Mouse (Mus musculus): Measurements from ENCODE around the gene Tas1r3. TPM values are rescaled to one million over a fixed set of nuclear protein-coding genes. Genes with fewer than 3 reads are reported as not detected.

Gene Tas1r3
- total and polyA plus RNA-seq, 2 experiments = 0.35 to 0.37 TPM

- peak; percentile 27 for DNase-seq (ENCODE audit: extremely low read depth, low read depth, low spot score)
- Histone ChIP-seq H3K4me1 (ENCODE audit: control insufficient read depth, insufficient read depth, low read length) (no peaks in the 10 kb centered on the region), H3K4me3 (ENCODE audit: insufficient read depth, low read depth, low read length) (no peak overlapping the region), H3K27me3 (ENCODE audit: control insufficient read depth, insufficient read depth, low read length) (no peaks in the 10 kb centered on the region), H3K9ac (ENCODE audit: low read depth, low read length) (no peak overlapping the region), H3K79me2 (ENCODE audit: control insufficient read depth, insufficient read depth, low read length) (no peaks in the 10 kb centered on the region), H3K36me3 (ENCODE audit: control insufficient read depth, insufficient read depth, low read length) (no peaks in the 10 kb centered on the region), H3K27ac (replicated peaks; ENCODE audit: insufficient read depth, low read depth, low read length) (no peak overlapping the region)
- 95% methylated on average over 13 of the region's 13 CpGs for WGBS
- TF ChIP-seq CTCF (IDR thresholded peaks at IDR 0.05; ENCODE audit: low read depth, low read length) (peak; percentile 48), POLR2A (IDR thresholded peaks at IDR 0.05; ENCODE audit: extremely low read depth, insufficient read depth, low read length) (no peak)
These were observed 41.3 kb upstream of the Tas1r3 start for GRCm38 (mm10) chr4:155904318-155905102.

DNA sequence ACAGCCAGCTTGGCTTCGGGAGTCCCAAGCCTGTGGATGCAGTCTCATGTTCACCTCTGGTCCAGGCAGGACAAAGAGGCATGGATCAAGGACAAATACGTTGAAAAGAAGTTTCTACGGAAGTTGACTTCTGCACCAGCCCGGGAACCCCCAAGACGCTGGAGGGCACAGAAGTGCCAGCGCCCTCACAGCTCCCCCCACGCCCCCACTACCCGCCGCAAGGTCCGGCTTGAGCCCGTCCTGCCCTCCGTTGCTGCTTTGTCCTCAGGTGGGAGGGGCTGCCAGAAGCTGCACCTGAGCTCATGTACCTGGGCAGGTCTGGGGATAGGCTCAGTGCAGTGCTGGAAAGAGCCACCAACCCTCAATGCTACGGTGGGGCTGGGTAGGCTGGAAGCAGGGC is 40.1 kb upstream of the Tas1r3 start:
- Histone ChIP-seq H3K27ac (replicated peaks; ENCODE audit: insufficient read depth, low read depth, low read length) (no peak overlapping the region), H3K36me3 (ENCODE audit: control insufficient read depth, insufficient read depth, low read length) (no peaks in the 10 kb centered on the region), H3K79me2 (ENCODE audit: control insufficient read depth, insufficient read depth, low read length) (no peaks in the 10 kb centered on the region), H3K9ac (ENCODE audit: low read depth, low read length) (no peak overlapping the region), H3K4me1 (ENCODE audit: control insufficient read depth, insufficient read depth, low read length) (no peaks in the 10 kb centered on the region), H3K4me3 (ENCODE audit: insufficient read depth, low read depth, low read length) (no peak overlapping the region), H3K27me3 (ENCODE audit: control insufficient read depth, insufficient read depth, low read length) (no peaks in the 10 kb centered on the region)
- 95% methylated on average over 13 of the region's 13 CpGs for WGBS
- TF ChIP-seq POLR2A (IDR thresholded peaks at IDR 0.05; ENCODE audit: extremely low read depth, insufficient read depth, low read length) (no peak), CTCF (IDR thresholded peaks at IDR 0.05; ENCODE audit: low read depth, low read length) (no peak)
- no peak for DNase-seq (ENCODE audit: extremely low read depth, low read depth, low spot score)

GRCm38 (mm10) chr4:155901205-155901604 is 38.0 kb upstream of the Tas1r3 start:
- Histone ChIP-seq H3K4me1 (ENCODE audit: control insufficient read depth, insufficient read depth, low read length) (no peaks in the 10 kb centered on the region), H3K27ac (replicated peaks; ENCODE audit: insufficient read depth, low read depth, low read length) (no peak overlapping the region), H3K4me3 (ENCODE audit: insufficient read depth, low read depth, low read length) (no peak overlapping the region), H3K9ac (ENCODE audit: low read depth, low read length) (no peak overlapping the region), H3K79me2 (ENCODE audit: control insufficient read depth, insufficient read depth, low read length) (no peaks in the 10 kb centered on the region), H3K36me3 (ENCODE audit: control insufficient read depth, insufficient read depth, low read length) (no peaks in the 10 kb centered on the region), H3K27me3 (ENCODE audit: control insufficient read depth, insufficient read depth, low read length) (no peaks in the 10 kb centered on the region)
- DNase-seq (ENCODE audit: extremely low read depth, low read depth, low spot score) = no peak
- WGBS = 64% methylated on average over 3 of the region's 3 CpGs
- TF ChIP-seq POLR2A (IDR thresholded peaks at IDR 0.05; ENCODE audit: extremely low read depth, insufficient read depth, low read length) = no peak

GRCm38 (mm10) chr4:155899355-155899754 is 36.2 kb upstream of the Tas1r3 start:
- Histone ChIP-seq H3K9ac (ENCODE audit: low read depth, low read length) (no peak overlapping the region), H3K27ac (replicated peaks; ENCODE audit: insufficient read depth, low read depth, low read length) (no peak overlapping the region), H3K27me3 (ENCODE audit: control insufficient read depth, insufficient read depth, low read length) (no peaks in the 10 kb centered on the region), H3K79me2 (ENCODE audit: control insufficient read depth, insufficient read depth, low read length) (peaks cover 4% of the 10 kb centered on the region; the same call in 1 of the 2 replicates), H3K4me1 (ENCODE audit: control insufficient read depth, insufficient read depth, low read length) (no peaks in the 10 kb centered on the region), H3K4me3 (ENCODE audit: insufficient read depth, low read depth, low read length) (no peak overlapping the region), H3K36me3 (ENCODE audit: control insufficient read depth, insufficient read depth, low read length) (no peaks in the 10 kb centered on the region)
- 79% methylated on average over 7 of the region's 7 CpGs for WGBS
- TF ChIP-seq CTCF (IDR thresholded peaks at IDR 0.05; ENCODE audit: low read depth, low read length) (no peak), POLR2A (IDR thresholded peaks at IDR 0.05; ENCODE audit: extremely low read depth, insufficient read depth, low read length) (no peak)
- no peak for DNase-seq (ENCODE audit: extremely low read depth, low read depth, low spot score)

DNA sequence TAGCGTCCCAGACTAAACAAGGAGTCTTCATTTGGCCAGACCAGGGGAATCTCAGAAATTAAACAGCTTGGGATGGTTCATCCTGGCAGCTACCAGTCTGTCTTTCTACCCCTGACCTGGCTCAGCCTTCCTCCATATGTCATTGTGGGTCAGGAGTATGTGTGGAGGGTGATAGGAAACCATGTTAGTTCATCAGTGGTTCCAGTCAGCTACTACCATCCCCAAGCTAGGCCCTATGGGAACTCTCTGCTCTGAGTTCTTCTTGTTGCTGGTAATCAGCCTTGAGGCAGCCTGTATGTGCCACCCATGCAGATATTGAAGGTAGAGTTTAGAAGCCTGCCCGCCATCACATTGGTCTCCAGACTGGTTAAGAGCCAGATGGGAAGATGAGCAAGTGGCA is 35.2 kb upstream of the Tas1r3 start:
- TF ChIP-seq CTCF (IDR thresholded peaks at IDR 0.05; ENCODE audit: low read depth, low read length) (no peak), POLR2A (IDR thresholded peaks at IDR 0.05; ENCODE audit: extremely low read depth, insufficient read depth, low read length) (no peak)
- H3K4me1 ChIP-seq (ENCODE audit: control insufficient read depth, insufficient read depth, low read length) = peaks cover 1% of the 10 kb centered on the region; the same call in 1 of the 2 replicates
- peaks cover 4% of the 10 kb centered on the region; the same call in 1 of the 2 replicates for H3K79me2 ChIP-seq (ENCODE audit: control insufficient read depth, insufficient read depth, low read length)
- H3K9ac ChIP-seq (ENCODE audit: low read depth, low read length) = no peak overlapping the region
- H3K36me3 ChIP-seq (ENCODE audit: control insufficient read depth, insufficient read depth, low read length) = no peaks in the 10 kb centered on the region
- no peak overlapping the region for H3K27ac ChIP-seq (replicated peaks; ENCODE audit: insufficient read depth, low read depth, low read length)
- DNase-seq (ENCODE audit: extremely low read depth, low read depth, low spot score) = no peak
- WGBS = 100% methylated on average over 2 of the region's 2 CpGs
- H3K4me3 ChIP-seq (ENCODE audit: insufficient read depth, low read depth, low read length) = no peak overlapping the region
- no peaks in the 10 kb centered on the region for H3K27me3 ChIP-seq (ENCODE audit: control insufficient read depth, insufficient read depth, low read length)

- peaks cover 8% of the 10 kb centered on the region; the same call in 1 of the 2 replicates for H3K79me2 ChIP-seq (ENCODE audit: control insufficient read depth, insufficient read depth, low read length)
- no peak for TF ChIP-seq CTCF (IDR thresholded peaks at IDR 0.05; ENCODE audit: low read depth, low read length)
- no peak for TF ChIP-seq POLR2A (IDR thresholded peaks at IDR 0.05; ENCODE audit: extremely low read depth, insufficient read depth, low read length)
- no peak overlapping the region for H3K9ac ChIP-seq (ENCODE audit: low read depth, low read length)
- peaks cover 3% of the 10 kb centered on the region; the same call in 1 of the 2 replicates for H3K4me1 ChIP-seq (ENCODE audit: control insufficient read depth, insufficient read depth, low read length)
- no peaks in the 10 kb centered on the region for H3K27me3 ChIP-seq (ENCODE audit: control insufficient read depth, insufficient read depth, low read length)
- H3K4me3 ChIP-seq (ENCODE audit: insufficient read depth, low read depth, low read length) = no peak overlapping the region
- 99% methylated on average over 12 of the region's 12 CpGs for WGBS
- no peaks in the 10 kb centered on the region for H3K36me3 ChIP-seq (ENCODE audit: control insufficient read depth, insufficient read depth, low read length)
- H3K27ac ChIP-seq (replicated peaks; ENCODE audit: insufficient read depth, low read depth, low read length) = no peak overlapping the region
- no peak for DNase-seq (ENCODE audit: extremely low read depth, low read depth, low spot score)
These were observed 33.3 kb upstream of the Tas1r3 start for GRCm38 (mm10) chr4:155896461-155896860.
